Mouse (Mus musculus): ENCODE results near the gene Cpsf4l. TPM values are rescaled to one million over a fixed set of nuclear protein-coding genes. Genes with fewer than 3 reads are reported as not detected.

Cpsf4l gene
- polyA plus RNA-seq, 1 experiment from 2014 or later: 0.18 TPM

DNA sequence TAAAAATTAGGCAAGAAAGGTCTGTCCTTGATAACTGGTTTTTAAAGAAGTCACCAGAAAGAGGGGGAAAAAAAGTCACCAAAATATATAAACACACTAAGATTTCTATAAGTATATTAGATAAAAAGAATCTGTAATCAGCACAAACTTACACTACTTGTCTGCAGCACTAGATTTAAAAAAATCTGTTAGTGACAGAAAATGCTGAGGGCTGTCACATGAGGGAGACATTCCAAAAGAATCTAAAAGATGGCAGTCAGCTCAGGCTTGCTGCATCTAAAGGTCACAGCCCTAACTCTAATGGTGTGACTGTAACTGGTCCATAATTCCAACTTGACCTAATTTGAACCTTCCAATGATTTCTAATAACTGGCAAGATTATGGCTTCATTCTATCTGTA is 27.8 kb downstream of the Cpsf4l start:
- Histone ChIP-seq H3K9ac (ENCODE audit: low read depth, low read length) (peak overlapping the region; percentile 99), H3K4me3 (ENCODE audit: low read depth, low read length) (peak overlapping the region; percentile 98), H3K4me1 (ENCODE audit: control insufficient read depth, low read depth, low read length) (peaks cover 47% of the 10 kb centered on the region), H3K36me3 (ENCODE audit: control insufficient read depth, insufficient read depth) (peaks cover 8% of the 10 kb centered on the region), H3K4me2 (ENCODE audit: low read depth, low read length) (peak overlapping the region; percentile 64), H3K27me3 (ENCODE audit: control insufficient read depth, insufficient read depth, low read depth, low read length) (no peaks in the 10 kb centered on the region), H3K27ac (ENCODE audit: low read length) (peak overlapping the region; percentile 99), H3K9me3 (replicated peaks; ENCODE audit: control insufficient read depth, low read length) (no peaks in the 10 kb centered on the region)
- no peak for ATAC-seq (ENCODE audit: low read depth)

DNA sequence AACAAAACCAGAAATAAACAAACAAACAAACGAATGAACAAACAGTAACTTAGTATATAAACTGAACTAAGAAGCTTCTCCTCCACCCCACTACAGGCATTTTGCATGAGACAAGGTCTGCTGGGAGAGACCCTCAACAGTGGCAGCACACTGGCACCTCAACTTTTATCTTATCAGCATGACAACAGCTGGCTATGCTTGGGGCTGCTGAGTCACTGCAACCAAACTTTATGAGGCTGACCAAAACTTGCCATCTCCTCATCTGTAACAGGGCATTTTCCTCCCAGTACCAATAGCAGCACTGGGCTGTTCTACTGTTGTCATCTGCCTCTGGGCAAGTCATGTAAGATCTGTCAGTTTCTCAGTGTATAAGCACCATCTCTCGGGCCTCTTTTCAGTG is 28.9 kb downstream of the Cpsf4l start:
- H3K4me3 ChIP-seq (ENCODE audit: low read depth, low read length): peak overlapping the region; percentile 98
- H3K9ac ChIP-seq (ENCODE audit: low read depth, low read length): peak overlapping the region; percentile 99
- H3K36me3 ChIP-seq (ENCODE audit: control insufficient read depth, insufficient read depth): peaks cover 18% of the 10 kb centered on the region
- H3K27ac ChIP-seq (ENCODE audit: low read length): peak overlapping the region; percentile 99
- no peaks in the 10 kb centered on the region for H3K9me3 ChIP-seq (replicated peaks; ENCODE audit: control insufficient read depth, low read length)
- 34% methylated on average over 2 of the region's 2 CpGs for WGBS (ENCODE audit: insufficient replicate concordance)
- ATAC-seq (ENCODE audit: low read depth): peak; percentile 59
- H3K4me1 ChIP-seq (ENCODE audit: control insufficient read depth, low read depth, low read length): peaks cover 47% of the 10 kb centered on the region
- H3K27me3 ChIP-seq (ENCODE audit: control insufficient read depth, insufficient read depth, low read depth, low read length): no peaks in the 10 kb centered on the region
- peak overlapping the region; percentile 64 for H3K4me2 ChIP-seq (ENCODE audit: low read depth, low read length)

DNA sequence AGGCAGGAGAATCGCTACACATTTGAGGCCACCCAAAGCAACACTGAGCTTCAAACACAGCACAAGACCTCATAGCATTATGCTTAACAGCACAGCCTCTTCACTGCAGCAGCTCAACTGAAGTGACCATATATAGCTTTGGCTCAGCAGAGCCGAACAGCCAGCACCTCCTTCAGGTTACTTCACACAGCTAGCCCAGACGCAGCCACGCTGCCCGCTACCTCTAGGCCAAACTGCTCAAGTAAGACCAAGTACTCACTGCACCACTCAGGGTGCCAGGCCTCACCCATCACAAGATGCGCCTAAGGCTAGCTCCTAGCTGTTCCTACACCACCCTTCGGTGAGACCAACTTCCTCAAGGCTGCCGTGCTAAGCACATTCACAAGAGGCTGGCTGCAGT is 31.4 kb downstream of the Cpsf4l start:
- peak overlapping the region; percentile 25; the same call in 1 of the 2 replicates for H3K9ac ChIP-seq (ENCODE audit: low read depth, low read length)
- WGBS (ENCODE audit: insufficient replicate concordance): 78% methylated on average over 8 of the region's 8 CpGs
- no peaks in the 10 kb centered on the region for H3K9me3 ChIP-seq (replicated peaks; ENCODE audit: control insufficient read depth, low read length)
- no peaks in the 10 kb centered on the region for H3K27me3 ChIP-seq (ENCODE audit: control insufficient read depth, insufficient read depth, low read depth, low read length)
- ATAC-seq (ENCODE audit: low read depth): no peak
- no peak overlapping the region; the same call in 1 of the 2 replicates for H3K4me2 ChIP-seq (ENCODE audit: low read depth, low read length)
- H3K27ac ChIP-seq (ENCODE audit: low read length): 0 out of 2 replicates have a peak overlapping the region, but pooled peaks have one; percentile 40
- peaks cover 37% of the 10 kb centered on the region for H3K36me3 ChIP-seq (ENCODE audit: control insufficient read depth, insufficient read depth)
- peaks cover 36% of the 10 kb centered on the region for H3K4me1 ChIP-seq (ENCODE audit: control insufficient read depth, low read depth, low read length)
- H3K4me3 ChIP-seq (ENCODE audit: low read depth, low read length): no peak overlapping the region

DNA sequence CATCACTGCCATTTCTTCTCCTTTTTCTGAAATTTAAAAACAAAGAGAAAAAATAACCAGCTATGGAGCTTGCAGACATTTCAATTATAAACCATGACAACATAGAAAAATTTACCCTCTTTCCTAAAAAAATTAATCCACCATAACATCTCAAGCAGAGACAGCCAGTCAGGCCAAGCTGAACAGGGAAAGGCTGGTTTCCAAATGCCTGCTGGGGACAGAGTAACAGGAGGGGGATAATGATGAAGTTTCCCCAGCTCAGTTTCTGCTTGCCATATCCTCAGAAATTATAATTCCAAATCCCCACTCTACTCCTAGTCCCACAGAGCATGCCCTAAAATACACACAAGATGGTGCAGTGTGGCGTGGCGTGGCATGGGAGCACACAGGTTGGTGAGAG is 32.4 kb downstream of the Cpsf4l start:
- H3K27ac ChIP-seq (ENCODE audit: low read length): no peak overlapping the region; the same call in 1 of the 2 replicates
- no peak for ATAC-seq (ENCODE audit: low read depth)
- peaks cover 33% of the 10 kb centered on the region for H3K4me1 ChIP-seq (ENCODE audit: control insufficient read depth, low read depth, low read length)
- H3K4me3 ChIP-seq (ENCODE audit: low read depth, low read length): no peak overlapping the region
- 79% methylated on average over 2 of the region's 2 CpGs for WGBS (ENCODE audit: insufficient replicate concordance)
- H3K4me2 ChIP-seq (ENCODE audit: low read depth, low read length): no peak overlapping the region
- peaks cover 47% of the 10 kb centered on the region for H3K36me3 ChIP-seq (ENCODE audit: control insufficient read depth, insufficient read depth)
- no peaks in the 10 kb centered on the region for H3K9me3 ChIP-seq (replicated peaks; ENCODE audit: control insufficient read depth, low read length)
- no peak overlapping the region for H3K9ac ChIP-seq (ENCODE audit: low read depth, low read length)
- H3K27me3 ChIP-seq (ENCODE audit: control insufficient read depth, insufficient read depth, low read depth, low read length): no peaks in the 10 kb centered on the region

DNA sequence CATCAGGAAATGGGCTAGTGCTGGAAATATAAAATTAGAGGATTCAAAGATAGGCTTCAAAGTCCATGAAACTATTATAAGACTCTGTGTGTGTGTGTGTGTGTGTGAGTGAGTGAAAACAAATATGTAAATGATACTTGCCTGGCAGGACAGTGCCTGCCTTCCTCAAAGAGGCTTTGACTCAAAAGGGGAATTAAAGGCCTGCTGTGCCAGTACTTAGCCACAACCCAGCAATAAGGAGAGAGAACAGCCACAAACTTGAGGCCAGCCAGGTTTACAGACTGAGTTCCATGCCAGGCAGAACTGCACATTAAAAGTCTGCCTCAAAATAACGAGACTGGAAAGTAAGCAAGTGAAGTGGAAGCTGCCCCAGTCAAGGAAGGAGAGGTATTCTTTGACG is 33.0 kb downstream of the Cpsf4l start:
- H3K4me1 ChIP-seq (ENCODE audit: control insufficient read depth, low read depth, low read length): peaks cover 32% of the 10 kb centered on the region
- ATAC-seq (ENCODE audit: low read depth): no peak
- H3K36me3 ChIP-seq (ENCODE audit: control insufficient read depth, insufficient read depth): peaks cover 48% of the 10 kb centered on the region
- no peak overlapping the region for H3K9ac ChIP-seq (ENCODE audit: low read depth, low read length)
- WGBS (ENCODE audit: insufficient replicate concordance): 91% methylated on average over 2 of the region's 2 CpGs
- no peaks in the 10 kb centered on the region for H3K9me3 ChIP-seq (replicated peaks; ENCODE audit: control insufficient read depth, low read length)
- no peak overlapping the region for H3K4me2 ChIP-seq (ENCODE audit: low read depth, low read length)
- H3K4me3 ChIP-seq (ENCODE audit: low read depth, low read length): no peak overlapping the region
- no peak overlapping the region for H3K27ac ChIP-seq (ENCODE audit: low read length)
- no peaks in the 10 kb centered on the region for H3K27me3 ChIP-seq (ENCODE audit: control insufficient read depth, insufficient read depth, low read depth, low read length)

DNA sequence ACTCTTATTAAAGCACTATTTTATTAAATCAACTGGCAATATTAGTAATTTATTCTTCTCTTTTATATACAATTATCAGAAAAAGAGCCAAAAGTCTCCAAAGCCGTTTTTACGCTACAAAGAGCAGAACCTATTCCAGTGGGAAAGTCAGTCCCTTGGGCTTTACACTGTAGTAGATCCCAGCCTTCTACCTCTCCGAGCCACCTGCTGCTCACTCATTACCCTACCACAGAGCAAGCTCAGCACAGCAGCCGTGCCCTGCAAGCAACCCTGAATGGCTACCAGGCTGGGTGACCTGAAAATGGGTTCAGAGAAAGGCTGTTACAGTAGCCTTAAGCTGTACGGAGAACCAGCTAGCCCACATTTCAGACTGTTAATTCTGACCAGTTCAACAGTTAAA is 35.2 kb downstream of the Cpsf4l start:
- 90% methylated on average over 5 of the region's 5 CpGs for WGBS (ENCODE audit: insufficient replicate concordance)
- H3K4me1 ChIP-seq (ENCODE audit: control insufficient read depth, low read depth, low read length): peaks cover 19% of the 10 kb centered on the region
- H3K4me3 ChIP-seq (ENCODE audit: low read depth, low read length): no peak overlapping the region
- no peak overlapping the region for H3K9ac ChIP-seq (ENCODE audit: low read depth, low read length)
- no peaks in the 10 kb centered on the region for H3K9me3 ChIP-seq (replicated peaks; ENCODE audit: control insufficient read depth, low read length)
- no peak overlapping the region for H3K27ac ChIP-seq (ENCODE audit: low read length)
- H3K4me2 ChIP-seq (ENCODE audit: low read depth, low read length): no peak overlapping the region
- H3K36me3 ChIP-seq (ENCODE audit: control insufficient read depth, insufficient read depth): peaks cover 55% of the 10 kb centered on the region
- no peaks in the 10 kb centered on the region for H3K27me3 ChIP-seq (ENCODE audit: control insufficient read depth, insufficient read depth, low read depth, low read length)
- ATAC-seq (ENCODE audit: low read depth): no peak

DNA sequence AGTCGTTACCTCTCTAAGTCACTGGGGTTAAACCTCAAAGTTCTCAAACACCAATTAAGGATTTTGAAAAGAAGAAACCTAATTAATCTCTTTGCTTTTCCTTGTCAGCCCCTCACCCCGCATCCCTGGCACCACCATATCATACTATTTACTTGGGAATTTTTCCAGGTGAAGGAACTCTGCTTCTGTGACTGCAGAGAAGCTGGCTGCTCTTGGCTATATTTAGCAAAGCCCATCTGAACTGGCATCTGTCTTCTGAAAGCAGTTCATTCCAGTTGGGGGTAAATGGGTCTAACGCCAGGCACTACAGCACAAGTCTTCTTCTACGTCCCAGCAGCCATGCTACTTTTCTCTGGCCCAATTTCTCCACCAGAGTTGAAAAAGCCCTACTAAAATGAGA is 36.2 kb downstream of the Cpsf4l start:
- H3K27me3 ChIP-seq (ENCODE audit: control insufficient read depth, insufficient read depth, low read depth, low read length): no peaks in the 10 kb centered on the region
- H3K4me3 ChIP-seq (ENCODE audit: low read depth, low read length): no peak overlapping the region
- no peak overlapping the region for H3K4me2 ChIP-seq (ENCODE audit: low read depth, low read length)
- ATAC-seq (ENCODE audit: low read depth): no peak
- H3K36me3 ChIP-seq (ENCODE audit: control insufficient read depth, insufficient read depth): peaks cover 62% of the 10 kb centered on the region
- no peak overlapping the region for H3K9ac ChIP-seq (ENCODE audit: low read depth, low read length)
- H3K9me3 ChIP-seq (replicated peaks; ENCODE audit: control insufficient read depth, low read length): no peaks in the 10 kb centered on the region
- 91% methylated on average over 4 of the region's 4 CpGs for WGBS (ENCODE audit: insufficient replicate concordance)
- H3K4me1 ChIP-seq (ENCODE audit: control insufficient read depth, low read depth, low read length): peaks cover 22% of the 10 kb centered on the region
- H3K27ac ChIP-seq (ENCODE audit: low read length): no peak overlapping the region

DNA sequence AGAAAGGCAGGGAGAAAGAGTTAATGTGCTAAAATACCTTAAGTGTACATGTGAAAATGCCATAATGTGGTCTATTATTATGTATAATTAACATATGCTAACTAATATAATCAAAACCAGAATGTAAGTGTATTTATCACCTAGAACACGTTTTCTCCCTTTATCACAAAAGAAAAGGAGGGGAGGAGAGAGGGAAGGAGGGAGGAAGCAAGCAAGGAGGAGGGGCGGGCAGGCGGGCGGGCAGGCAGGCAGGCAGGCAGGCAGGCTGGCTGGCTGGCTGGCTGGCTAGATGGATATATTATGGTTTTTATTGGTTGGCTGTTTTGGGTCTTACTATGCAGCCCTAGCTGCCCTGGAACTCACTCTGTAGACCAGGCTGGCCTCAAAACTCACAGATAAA is 40.1 kb downstream of the Cpsf4l start:
- Histone ChIP-seq H3K36me3 (ENCODE audit: control insufficient read depth, insufficient read depth) (peaks cover 50% of the 10 kb centered on the region), H3K27ac (ENCODE audit: low read length) (no peak overlapping the region), H3K9me3 (replicated peaks; ENCODE audit: control insufficient read depth, low read length) (no peaks in the 10 kb centered on the region), H3K4me1 (ENCODE audit: control insufficient read depth, low read depth, low read length) (peaks cover 44% of the 10 kb centered on the region), H3K4me3 (ENCODE audit: low read depth, low read length) (no peak overlapping the region), H3K4me2 (ENCODE audit: low read depth, low read length) (no peak overlapping the region), H3K9ac (ENCODE audit: low read depth, low read length) (no peak overlapping the region), H3K27me3 (ENCODE audit: control insufficient read depth, insufficient read depth, low read depth, low read length) (no peaks in the 10 kb centered on the region)
- ATAC-seq (ENCODE audit: low read depth): 0 out of 2 replicates have a peak, but pooled peaks have one; percentile 22
- WGBS (ENCODE audit: insufficient replicate concordance): 28% methylated on average over 4 of the region's 4 CpGs

DNA sequence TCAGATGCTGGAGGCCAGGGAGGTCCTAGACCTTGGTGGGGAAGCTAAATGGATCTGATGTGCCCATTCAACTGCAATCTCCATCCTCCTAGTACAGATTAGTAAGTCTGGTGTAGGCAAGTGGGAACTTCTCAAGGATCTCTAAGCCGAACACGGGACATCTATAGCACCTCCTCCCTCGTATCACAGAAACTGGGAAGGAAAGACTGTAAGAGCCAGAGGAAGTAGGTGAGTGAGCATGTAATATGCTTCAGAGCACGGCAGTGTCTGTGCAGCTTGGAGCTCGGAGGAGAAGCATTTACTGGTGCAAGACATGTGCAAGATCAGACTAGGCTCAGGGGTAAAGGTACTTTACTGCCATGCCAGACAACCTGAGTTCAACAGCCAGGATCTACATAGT is 41.0 kb downstream of the Cpsf4l start:
- H3K36me3 ChIP-seq (ENCODE audit: control insufficient read depth, insufficient read depth): peaks cover 47% of the 10 kb centered on the region
- no peak overlapping the region for H3K4me3 ChIP-seq (ENCODE audit: low read depth, low read length)
- 69% methylated on average over 5 of the region's 5 CpGs for WGBS (ENCODE audit: insufficient replicate concordance)
- H3K4me2 ChIP-seq (ENCODE audit: low read depth, low read length): no peak overlapping the region
- H3K9me3 ChIP-seq (replicated peaks; ENCODE audit: control insufficient read depth, low read length): no peaks in the 10 kb centered on the region
- H3K4me1 ChIP-seq (ENCODE audit: control insufficient read depth, low read depth, low read length): peaks cover 44% of the 10 kb centered on the region
- H3K27me3 ChIP-seq (ENCODE audit: control insufficient read depth, insufficient read depth, low read depth, low read length): no peaks in the 10 kb centered on the region
- no peak for ATAC-seq (ENCODE audit: low read depth)
- H3K27ac ChIP-seq (ENCODE audit: low read length): 0 out of 2 replicates have a peak overlapping the region, but pooled peaks have one; percentile 13
- H3K9ac ChIP-seq (ENCODE audit: low read depth, low read length): no peak overlapping the region

Measured in liver, embryonic 16.5 days (tissue).